In genomic region chr13:59536631-59537030, GRCm38 (mm10) we compare ENCODE assay signal across 33 mouse cellular contexts.
"Had no signal": no experiment of that assay in that cellular context is flagged by ENCODE, and none has a peak within 500 bp of the region (broad histone marks: within the 10 kb centered on the region; RNA-seq: fewer than 3 reads in every experiment).

No protein-coding gene starts in this region.

- H3K4me1 ChIP-seq: heart, embryonic 13.5 days; heart, embryonic 15.5 days; hindbrain, embryonic 10.5 days; hindbrain, embryonic 13.5 days; hindbrain, embryonic 15.5 days; intestine, embryonic 15.5 days; kidney, embryonic 15.5 days had no signal

- H3K9me3 ChIP-seq: heart, embryonic 13.5 days; heart, embryonic 15.5 days; hindbrain, embryonic 10.5 days; hindbrain, embryonic 12.5 days; hindbrain, embryonic 13.5 days; hindbrain, embryonic 15.5 days; intestine, embryonic 15.5 days; kidney, embryonic 15.5 days had no signal

- H3K9ac ChIP-seq: heart, embryonic 13.5 days; heart, embryonic 15.5 days; hindbrain, embryonic 12.5 days; hindbrain, embryonic 13.5 days; hindbrain, embryonic 14.5 days; hindbrain, embryonic 15.5 days; intestine, embryonic 15.5 days; kidney, embryonic 15.5 days had no signal

- H3K27me3 ChIP-seq: heart, embryonic 13.5 days; heart, embryonic 15.5 days; hindbrain, embryonic 12.5 days; hindbrain, embryonic 13.5 days; hindbrain, embryonic 15.5 days; intestine, embryonic 15.5 days; kidney, embryonic 15.5 days had no signal

- H3K27ac ChIP-seq: heart, embryonic 13.5 days; heart, embryonic 15.5 days; hindbrain, embryonic 10.5 days; hindbrain, embryonic 12.5 days; hindbrain, embryonic 13.5 days; hindbrain, embryonic 14.5 days; hindbrain, embryonic 15.5 days; hindbrain, postnatal 0 days; intestine, embryonic 15.5 days; kidney, embryonic 15.5 days; kidney, postnatal 0 days; layer of hippocampus, adult 2 months; left cerebral cortex, adult 2 months had no signal

- H3K4me3 ChIP-seq: heart, embryonic 13.5 days; heart, embryonic 15.5 days; hindbrain, embryonic 10.5 days; hindbrain, embryonic 12.5 days; hindbrain, embryonic 13.5 days; hindbrain, embryonic 15.5 days; intestine, embryonic 15.5 days; kidney, embryonic 15.5 days; layer of hippocampus, adult 2 months; left cerebral cortex, adult 2 months had no signal

- H3K36me3 ChIP-seq: intestine, embryonic 15.5 days had no signal

- DNase-seq: heart, postnatal 14 days; heart, postnatal 36 days; heart, postnatal 4 days; kidney, adult 11 months; kidney, adult 18-20 months; kidney, adult 2 months; kidney, adult 8-10 months; kidney, adult 9 months; kidney, postnatal 10 days; kidney, postnatal 14 days; kidney, postnatal 25 days; kidney, postnatal 36 days; kidney, postnatal 4 days; layer of hippocampus, adult 9-11 months; layer of hippocampus, postnatal 36 days had no signal

- ATAC-seq: hindbrain, embryonic 16.5 days; hindbrain, postnatal 0 days; inflammation-experienced regulatory T-cells, adult 6 months; intestine, embryonic 15.5 days; intestine, embryonic 16.5 days; intestine, postnatal 0 days had no signal

- H3K4me2 ChIP-seq: heart, embryonic 11.5 days; heart, embryonic 13.5 days; heart, embryonic 15.5 days; hindbrain, embryonic 12.5 days; hindbrain, embryonic 13.5 days; hindbrain, embryonic 14.5 days; hindbrain, embryonic 15.5 days; intestine, embryonic 15.5 days; kidney, embryonic 15.5 days had no signal
